Mouse (Mus musculus): ENCODE results near the gene Vps54. TPM values are rescaled to one million over a fixed set of nuclear protein-coding genes. Genes with fewer than 3 reads are reported as not detected.

Vps54 gene
- polyA plus RNA-seq, 1 experiment from 2014 or later, result 7.6 TPM

- no peak overlapping the region for H3K4me3 ChIP-seq
Observed at GRCm38 (mm10) chr11:21223539-21223938, 15.5 kb upstream of the Vps54 start.

GRCm38 (mm10) chr11:21224041-21224440, 15.0 kb upstream of the Vps54 start:
- Histone ChIP-seq H3K4me3 (no peak overlapping the region), H3K36me3 (no peaks in the 10 kb centered on the region), H3K4me1 (replicated peaks) (peaks cover 3% of the 10 kb centered on the region; the same call in 1 of the 2 replicates), H3K4me2 (no peak overlapping the region), H3K9me3 (replicated peaks) (no peaks in the 10 kb centered on the region), H3K27ac (no peak overlapping the region), H3K27me3 (no peaks in the 10 kb centered on the region), H3K9ac (no peak overlapping the region)
- WGBS, result 76% methylated on average over 6 of the region's 6 CpGs
- no peak for ATAC-seq (replicated peaks; ENCODE audit: insufficient number of reproducible peaks, insufficient read depth, low FRiP score, low read depth)

More at GRCm38 (mm10) chr11:21223539-21223938, 15.5 kb upstream of the Vps54 start:
- Histone ChIP-seq H3K4me2 (no peak overlapping the region), H3K27me3 (no peaks in the 10 kb centered on the region), H3K27ac (no peak overlapping the region), H3K4me1 (replicated peaks) (peaks cover 3% of the 10 kb centered on the region; the same call in 1 of the 2 replicates), H3K9me3 (replicated peaks) (no peaks in the 10 kb centered on the region), H3K36me3 (no peaks in the 10 kb centered on the region), H3K9ac (no peak overlapping the region)
- WGBS, result 83% methylated on average over 3 of the region's 3 CpGs
- no peak for ATAC-seq (replicated peaks; ENCODE audit: insufficient number of reproducible peaks, insufficient read depth, low FRiP score, low read depth)

- ATAC-seq (replicated peaks; ENCODE audit: insufficient number of reproducible peaks, insufficient read depth, low FRiP score, low read depth), result no peak
- Histone ChIP-seq H3K4me1 (replicated peaks) (peaks cover 3% of the 10 kb centered on the region; the same call in 1 of the 2 replicates), H3K4me3 (no peak overlapping the region), H3K9ac (no peak overlapping the region), H3K4me2 (no peak overlapping the region), H3K36me3 (no peaks in the 10 kb centered on the region), H3K27me3 (no peaks in the 10 kb centered on the region), H3K9me3 (replicated peaks) (no peaks in the 10 kb centered on the region), H3K27ac (no peak overlapping the region)
Observed at GRCm38 (mm10) chr11:21224446-21224845, 14.6 kb upstream of the Vps54 start.

- ATAC-seq (replicated peaks; ENCODE audit: insufficient number of reproducible peaks, insufficient read depth, low FRiP score, low read depth), result no peak
- no peaks in the 10 kb centered on the region for H3K9me3 ChIP-seq (replicated peaks)
- H3K27ac ChIP-seq, result no peak overlapping the region
- H3K4me1 ChIP-seq (replicated peaks), result peaks cover 3% of the 10 kb centered on the region; the same call in 1 of the 2 replicates
- H3K36me3 ChIP-seq, result no peaks in the 10 kb centered on the region
- no peak overlapping the region for H3K9ac ChIP-seq
- H3K4me3 ChIP-seq, result no peak overlapping the region
- H3K27me3 ChIP-seq, result no peaks in the 10 kb centered on the region
- no peak overlapping the region for H3K4me2 ChIP-seq
Observed at GRCm38 (mm10) chr11:21224983-21225382, 14.1 kb upstream of the Vps54 start.

GRCm38 (mm10) chr11:21235381-21235780, 3.7 kb upstream of the Vps54 start:
- peaks cover 2% of the 10 kb centered on the region for H3K4me1 ChIP-seq (replicated peaks)
- no peak overlapping the region for H3K4me2 ChIP-seq
- H3K4me3 ChIP-seq, result no peak overlapping the region
- no peaks in the 10 kb centered on the region for H3K9me3 ChIP-seq (replicated peaks)
- H3K27ac ChIP-seq, result no peak overlapping the region
- H3K9ac ChIP-seq, result no peak overlapping the region
- no peak for ATAC-seq (replicated peaks; ENCODE audit: insufficient number of reproducible peaks, insufficient read depth, low FRiP score, low read depth)
- no peaks in the 10 kb centered on the region for H3K36me3 ChIP-seq
- no peaks in the 10 kb centered on the region for H3K27me3 ChIP-seq

GRCm38 (mm10) chr11:21235821-21236220, 3.3 kb upstream of the Vps54 start:
- Histone ChIP-seq H3K9ac (no peak overlapping the region), H3K27ac (no peak overlapping the region), H3K27me3 (no peaks in the 10 kb centered on the region), H3K4me2 (no peak overlapping the region), H3K36me3 (no peaks in the 10 kb centered on the region), H3K4me1 (replicated peaks) (peaks cover 4% of the 10 kb centered on the region), H3K4me3 (no peak overlapping the region), H3K9me3 (replicated peaks) (no peaks in the 10 kb centered on the region)
- ATAC-seq (replicated peaks; ENCODE audit: insufficient number of reproducible peaks, insufficient read depth, low FRiP score, low read depth), result no peak
- WGBS, result 71% methylated on average over 2 of the region's 2 CpGs

- no peak for ATAC-seq (replicated peaks; ENCODE audit: insufficient number of reproducible peaks, insufficient read depth, low FRiP score, low read depth)
- Histone ChIP-seq H3K36me3 (no peaks in the 10 kb centered on the region), H3K9ac (no peak overlapping the region), H3K4me1 (replicated peaks) (peaks cover 8% of the 10 kb centered on the region), H3K4me3 (no peak overlapping the region), H3K4me2 (no peak overlapping the region), H3K9me3 (replicated peaks) (no peaks in the 10 kb centered on the region), H3K27ac (no peak overlapping the region), H3K27me3 (no peaks in the 10 kb centered on the region)
- WGBS, result 71% methylated on average over 4 of the region's 4 CpGs
Observed at GRCm38 (mm10) chr11:21236996-21237395, 2.1 kb upstream of the Vps54 start.

GRCm38 (mm10) chr11:21237474-21238278, 1.4 kb upstream of the Vps54 start:
- no peaks in the 10 kb centered on the region for H3K27me3 ChIP-seq
- H3K9me3 ChIP-seq (replicated peaks), result no peaks in the 10 kb centered on the region
- H3K36me3 ChIP-seq, result no peaks in the 10 kb centered on the region
- H3K4me3 ChIP-seq, result peak overlapping the region; percentile 95; the same call in 1 of the 2 replicates
- H3K4me2 ChIP-seq, result peak overlapping the region; percentile 67
- no peak overlapping the region for H3K9ac ChIP-seq
- ATAC-seq (replicated peaks; ENCODE audit: insufficient number of reproducible peaks, insufficient read depth, low FRiP score, low read depth), result no peak
- peaks cover 12% of the 10 kb centered on the region for H3K4me1 ChIP-seq (replicated peaks)
- 95% methylated on average over 2 of the region's 2 CpGs for WGBS
- H3K27ac ChIP-seq, result peak overlapping the region; percentile 98

GRCm38 (mm10) chr11:21238279-21239020, 631 bp upstream of the Vps54 start:
- H3K27ac ChIP-seq, result peak overlapping the region; percentile 98
- WGBS, result under 1% methylated on average over 58 of the region's 65 CpGs
- no peaks in the 10 kb centered on the region for H3K36me3 ChIP-seq
- peak overlapping the region; percentile 67 for H3K4me2 ChIP-seq
- H3K4me1 ChIP-seq (replicated peaks), result peaks cover 12% of the 10 kb centered on the region
- peak overlapping the region; percentile 95 for H3K4me3 ChIP-seq
- H3K9me3 ChIP-seq (replicated peaks), result no peaks in the 10 kb centered on the region
- no peaks in the 10 kb centered on the region for H3K27me3 ChIP-seq
- H3K9ac ChIP-seq, result peak overlapping the region; percentile 99
- peak; percentile 81 for ATAC-seq (replicated peaks; ENCODE audit: insufficient number of reproducible peaks, insufficient read depth, low FRiP score, low read depth)

- 19% methylated on average over 7 of the region's 7 CpGs for WGBS
Observed at GRCm38 (mm10) chr11:21239763-21240509, 855 bp downstream of the Vps54 start.

GRCm38 (mm10) chr11:21241351-21241750, 2.3 kb downstream of the Vps54 start:
- 60% methylated on average over 1 of the region's 1 CpGs for WGBS
- ATAC-seq (replicated peaks; ENCODE audit: insufficient number of reproducible peaks, insufficient read depth, low FRiP score, low read depth), result no peak
- H3K36me3 ChIP-seq, result no peaks in the 10 kb centered on the region; the same call in 1 of the 2 replicates
- peak overlapping the region; percentile 3; the same call in 1 of the 2 replicates for H3K4me2 ChIP-seq
- H3K27ac ChIP-seq, result no peak overlapping the region
- no peaks in the 10 kb centered on the region for H3K9me3 ChIP-seq (replicated peaks)
- H3K27me3 ChIP-seq, result no peaks in the 10 kb centered on the region
- no peak overlapping the region for H3K4me3 ChIP-seq
- peaks cover 12% of the 10 kb centered on the region for H3K4me1 ChIP-seq (replicated peaks)
- H3K9ac ChIP-seq, result no peak overlapping the region

More at GRCm38 (mm10) chr11:21239763-21240509, 855 bp downstream of the Vps54 start:
- Histone ChIP-seq H3K27ac (peak overlapping the region; percentile 98), H3K4me3 (peak overlapping the region; percentile 95), H3K4me2 (peak overlapping the region; percentile 67), H3K27me3 (no peaks in the 10 kb centered on the region), H3K4me1 (replicated peaks) (peaks cover 12% of the 10 kb centered on the region), H3K9ac (peak overlapping the region; percentile 99), H3K9me3 (replicated peaks) (no peaks in the 10 kb centered on the region), H3K36me3 (no peaks in the 10 kb centered on the region)
- ATAC-seq (replicated peaks; ENCODE audit: insufficient number of reproducible peaks, insufficient read depth, low FRiP score, low read depth), result no peak

All from heart, embryonic 15.5 days (tissue).